Mouse (Mus musculus): Measurements from ENCODE around the gene Iqgap2. TPM values are rescaled to one million over a fixed set of nuclear protein-coding genes. Genes with fewer than 3 reads are reported as not detected.

Iqgap2 gene
- polyA plus RNA-seq, 1 experiment = 18.5 TPM

GRCm38 (mm10) chr13:95646687-95647111, 245.0 kb downstream of the Iqgap2 start:
- H3K4me3 ChIP-seq (ENCODE audit: low read depth, low read length) = no peak overlapping the region
- no peaks in the 10 kb centered on the region for H3K4me1 ChIP-seq (ENCODE audit: control insufficient read depth, insufficient read depth, low read length)
- no peaks in the 10 kb centered on the region for H3K36me3 ChIP-seq (ENCODE audit: control insufficient read depth, insufficient read depth, low read length, poor library complexity, severe bottlenecking)
- H3K27ac ChIP-seq (ENCODE audit: insufficient read depth, low read length) = no peak overlapping the region
- TF ChIP-seq CTCF (IDR thresholded peaks at IDR 0.05; ENCODE audit: low read depth, low read length) (no peak), EP300 (IDR thresholded peaks at IDR 0.05; ENCODE audit: insufficient read depth, low read depth, low read length) (no peak), POLR2A (IDR thresholded peaks at IDR 0.05; ENCODE audit: insufficient read depth, low read length) (no peak)
- H3K9ac ChIP-seq (ENCODE audit: low read depth, poor library complexity, severe bottlenecking) = no peak overlapping the region
- no peaks in the 10 kb centered on the region for H3K27me3 ChIP-seq (ENCODE audit: control insufficient read depth, insufficient read depth, low read length, poor library complexity, severe bottlenecking)
- H3K9me3 ChIP-seq (replicated peaks; ENCODE audit: control insufficient read depth, insufficient read depth, low read length, poor library complexity, severe bottlenecking) = no peaks in the 10 kb centered on the region

- no peaks in the 10 kb centered on the region for H3K27me3 ChIP-seq (ENCODE audit: control insufficient read depth, insufficient read depth, low read length, poor library complexity, severe bottlenecking)
- H3K4me3 ChIP-seq (ENCODE audit: low read depth, low read length) = no peak overlapping the region
- TF ChIP-seq POLR2A (IDR thresholded peaks at IDR 0.05; ENCODE audit: insufficient read depth, low read length) = no peak
- TF ChIP-seq EP300 (IDR thresholded peaks at IDR 0.05; ENCODE audit: insufficient read depth, low read depth, low read length) = no peak
- TF ChIP-seq CTCF (IDR thresholded peaks at IDR 0.05; ENCODE audit: low read depth, low read length) = no peak
- no peaks in the 10 kb centered on the region for H3K9me3 ChIP-seq (replicated peaks; ENCODE audit: control insufficient read depth, insufficient read depth, low read length, poor library complexity, severe bottlenecking)
- no peak overlapping the region for H3K9ac ChIP-seq (ENCODE audit: low read depth, poor library complexity, severe bottlenecking)
- H3K4me1 ChIP-seq (ENCODE audit: control insufficient read depth, insufficient read depth, low read length) = no peaks in the 10 kb centered on the region
- H3K27ac ChIP-seq (ENCODE audit: insufficient read depth, low read length) = no peak overlapping the region
- H3K36me3 ChIP-seq (ENCODE audit: control insufficient read depth, insufficient read depth, low read length, poor library complexity, severe bottlenecking) = no peaks in the 10 kb centered on the region
These were observed 248.0 kb downstream of the Iqgap2 start for GRCm38 (mm10) chr13:95643740-95644139.

GRCm38 (mm10) chr13:95641061-95641986, 250.4 kb downstream of the Iqgap2 start:
- TF ChIP-seq POLR2A (IDR thresholded peaks at IDR 0.05; ENCODE audit: insufficient read depth, low read length) = no peak
- TF ChIP-seq EP300 (IDR thresholded peaks at IDR 0.05; ENCODE audit: insufficient read depth, low read depth, low read length) = no peak
- no peak for TF ChIP-seq CTCF (IDR thresholded peaks at IDR 0.05; ENCODE audit: low read depth, low read length)
- no peaks in the 10 kb centered on the region for H3K36me3 ChIP-seq (ENCODE audit: control insufficient read depth, insufficient read depth, low read length, poor library complexity, severe bottlenecking)

GRCm38 (mm10) chr13:95640408-95640807, 251.3 kb downstream of the Iqgap2 start:
- H3K9ac ChIP-seq (ENCODE audit: low read depth, poor library complexity, severe bottlenecking) = no peak overlapping the region
- no peak overlapping the region for H3K4me3 ChIP-seq (ENCODE audit: low read depth, low read length)
- H3K27me3 ChIP-seq (ENCODE audit: control insufficient read depth, insufficient read depth, low read length, poor library complexity, severe bottlenecking) = no peaks in the 10 kb centered on the region
- H3K9me3 ChIP-seq (replicated peaks; ENCODE audit: control insufficient read depth, insufficient read depth, low read length, poor library complexity, severe bottlenecking) = no peaks in the 10 kb centered on the region
- H3K36me3 ChIP-seq (ENCODE audit: control insufficient read depth, insufficient read depth, low read length, poor library complexity, severe bottlenecking) = no peaks in the 10 kb centered on the region
- no peak overlapping the region for H3K27ac ChIP-seq (ENCODE audit: insufficient read depth, low read length)
- TF ChIP-seq POLR2A (IDR thresholded peaks at IDR 0.05; ENCODE audit: insufficient read depth, low read length) (no peak), CTCF (IDR thresholded peaks at IDR 0.05; ENCODE audit: low read depth, low read length) (no peak), EP300 (IDR thresholded peaks at IDR 0.05; ENCODE audit: insufficient read depth, low read depth, low read length) (no peak)
- H3K4me1 ChIP-seq (ENCODE audit: control insufficient read depth, insufficient read depth, low read length) = no peaks in the 10 kb centered on the region

More at GRCm38 (mm10) chr13:95641061-95641986, 250.4 kb downstream of the Iqgap2 start:
- Histone ChIP-seq H3K9ac (ENCODE audit: low read depth, poor library complexity, severe bottlenecking) (no peak overlapping the region), H3K27ac (ENCODE audit: insufficient read depth, low read length) (no peak overlapping the region), H3K9me3 (replicated peaks; ENCODE audit: control insufficient read depth, insufficient read depth, low read length, poor library complexity, severe bottlenecking) (no peaks in the 10 kb centered on the region), H3K27me3 (ENCODE audit: control insufficient read depth, insufficient read depth, low read length, poor library complexity, severe bottlenecking) (no peaks in the 10 kb centered on the region), H3K4me3 (ENCODE audit: low read depth, low read length) (no peak overlapping the region), H3K4me1 (ENCODE audit: control insufficient read depth, insufficient read depth, low read length) (no peaks in the 10 kb centered on the region)

GRCm38 (mm10) chr13:95639336-95640116, 252.2 kb downstream of the Iqgap2 start:
- no peaks in the 10 kb centered on the region for H3K9me3 ChIP-seq (replicated peaks; ENCODE audit: control insufficient read depth, insufficient read depth, low read length, poor library complexity, severe bottlenecking)
- H3K27me3 ChIP-seq (ENCODE audit: control insufficient read depth, insufficient read depth, low read length, poor library complexity, severe bottlenecking) = no peaks in the 10 kb centered on the region
- H3K36me3 ChIP-seq (ENCODE audit: control insufficient read depth, insufficient read depth, low read length, poor library complexity, severe bottlenecking) = no peaks in the 10 kb centered on the region
- no peak overlapping the region for H3K4me3 ChIP-seq (ENCODE audit: low read depth, low read length)
- no peaks in the 10 kb centered on the region for H3K4me1 ChIP-seq (ENCODE audit: control insufficient read depth, insufficient read depth, low read length)
- TF ChIP-seq EP300 (IDR thresholded peaks at IDR 0.05; ENCODE audit: insufficient read depth, low read depth, low read length) (no peak), CTCF (IDR thresholded peaks at IDR 0.05; ENCODE audit: low read depth, low read length) (no peak), POLR2A (IDR thresholded peaks at IDR 0.05; ENCODE audit: insufficient read depth, low read length) (no peak)
- no peak overlapping the region for H3K9ac ChIP-seq (ENCODE audit: low read depth, poor library complexity, severe bottlenecking)
- H3K27ac ChIP-seq (ENCODE audit: insufficient read depth, low read length) = no peak overlapping the region
